Mouse (Mus musculus) limb, embryonic 15.5 days (tissue): ENCODE measurements around the gene Cfap44. TPM values are rescaled to one million over a fixed set of nuclear protein-coding genes. Genes with fewer than 3 reads are reported as not detected.
"Not testable (repeated sequence)": the region's sequence is repeated elsewhere in the genome, so short reads cannot be mapped to it uniquely, and the experiment has no call there.

Experiments used
- ATAC-seq: fragments of 200-750 bp; cut with Nextera tagmentation; 2 replicates; pipeline ENCODE4 v1.8.0; 2017; ENCODE audit warnings: low read depth, moderate TSS enrichment; ENCODE audit not compliant: insufficient number of reproducible peaks, low FRiP score, low TSS enrichment
- H3K27ac ChIP-seq: fragments of 300-500 bp; sonication (generic); 2 replicates; pipeline ENCODE4 v1.5.1; 2015; ENCODE audit warnings: moderate library complexity, mild to moderate bottlenecking, inconsistent platforms
- H3K27me3 ChIP-seq: fragments of 300-500 bp; sonication (generic); 2 replicates; pipeline ENCODE4 v1.6.1; 2015; ENCODE audit warnings: inconsistent platforms
- H3K36me3 ChIP-seq: fragments of 300-500 bp; sonication (generic); 2 replicates; pipeline ENCODE4 v1.6.1; 2015; ENCODE audit warnings: inconsistent platforms
- H3K4me1 ChIP-seq: fragments of 300-500 bp; sonication (generic); 2 replicates; pipeline ENCODE4 v1.6.1; 2015; ENCODE audit warnings: inconsistent platforms
- H3K4me2 ChIP-seq: fragments of 300-500 bp; sonication (generic); 2 replicates; pipeline ENCODE4 v1.6.1; 2015; ENCODE audit warnings: mild to moderate bottlenecking, inconsistent platforms
- H3K4me3 ChIP-seq: fragments of 300-500 bp; sonication (generic); 2 replicates; pipeline ENCODE4 v1.5.1; 2015; ENCODE audit warnings: mild to moderate bottlenecking, inconsistent platforms
- H3K9ac ChIP-seq: fragments of 300-500 bp; sonication (generic); 2 replicates; pipeline ENCODE4 v1.6.1; 2015; ENCODE audit warnings: inconsistent platforms
- H3K9me3 ChIP-seq: fragments of 300-500 bp; sonication (generic); 2 replicates; pipeline ENCODE4 v1.6.1; 2016; ENCODE audit warnings: inconsistent platforms
- WGBS: fragments of 180-500 bp; shearing (Covaris S2); methylation state at CpG from one replicate; pipeline ENCODE4 v1.1.7; 2015; 5-methylcytosine and 5-hydroxymethylcytosine counted together
- polyA plus RNA-seq: library from polyadenylated mRNA; unstranded; fragments of >200 nt; fragmentation: Nextera tagmentation; extraction: Ambion mirVana; gene quantifications from 2 replicates; pipeline ENCODE4 v1.2.1, GENCODE M21; 2015

The Cfap44 gene
- polyA plus RNA-seq, 1 experiment from 2014 or later, result 0.55 TPM

- no peak overlapping the region for H3K27ac ChIP-seq
- no peaks in the 10 kb centered on the region for H3K27me3 ChIP-seq
- H3K36me3 ChIP-seq, result no peaks in the 10 kb centered on the region
- H3K9ac ChIP-seq, result no peak overlapping the region
- no peak overlapping the region for H3K4me3 ChIP-seq
- ATAC-seq, result no peak
- no peaks in the 10 kb centered on the region for H3K4me1 ChIP-seq
- H3K4me2 ChIP-seq, result no peak overlapping the region
- WGBS, result 63% methylated on average over 4 of the region's 4 CpGs
- H3K9me3 ChIP-seq, result no peaks in the 10 kb centered on the region
Measured at GRCm38 (mm10) chr16:44435481-44435880, 40.9 kb downstream of the Cfap44 start.

- not testable (repeated sequence) for H3K9ac ChIP-seq, H3K4me3 ChIP-seq, ATAC-seq, H3K27me3 ChIP-seq, H3K9me3 ChIP-seq, H3K4me2 ChIP-seq, H3K27ac ChIP-seq, H3K36me3 ChIP-seq, H3K4me1 ChIP-seq
- WGBS, result 95% methylated on average over 15 of the region's 15 CpGs
Measured at GRCm38 (mm10) chr16:44441913-44442312, 47.3 kb downstream of the Cfap44 start.

- Histone ChIP-seq H3K4me3 (no peak overlapping the region), H3K4me1 (no peaks in the 10 kb centered on the region), H3K4me2 (no peak overlapping the region), H3K36me3 (no peaks in the 10 kb centered on the region), H3K9me3 (no peaks in the 10 kb centered on the region), H3K9ac (no peak overlapping the region), H3K27me3 (no peaks in the 10 kb centered on the region), H3K27ac (no peak overlapping the region)
- WGBS, result 86% methylated on average over 2 of the region's 2 CpGs
- no peak for ATAC-seq
Measured at GRCm38 (mm10) chr16:44457858-44458257, 63.3 kb downstream of the Cfap44 start.

GRCm38 (mm10) chr16:44458826-44459225, 64.2 kb downstream of the Cfap44 start:
- no peak for ATAC-seq
- H3K4me2 ChIP-seq, result no peak overlapping the region
- no peak overlapping the region for H3K27ac ChIP-seq
- H3K9me3 ChIP-seq, result no peaks in the 10 kb centered on the region
- H3K27me3 ChIP-seq, result no peaks in the 10 kb centered on the region
- no peak overlapping the region for H3K4me3 ChIP-seq
- H3K36me3 ChIP-seq, result no peaks in the 10 kb centered on the region
- H3K9ac ChIP-seq, result no peak overlapping the region
- WGBS, result 90% methylated on average over 2 of the region's 2 CpGs
- H3K4me1 ChIP-seq, result no peaks in the 10 kb centered on the region

GRCm38 (mm10) chr16:44460922-44461321, 66.3 kb downstream of the Cfap44 start:
- no peaks in the 10 kb centered on the region for H3K27me3 ChIP-seq
- no peak for ATAC-seq
- H3K27ac ChIP-seq, result no peak overlapping the region
- no peak overlapping the region for H3K4me3 ChIP-seq
- no peaks in the 10 kb centered on the region for H3K36me3 ChIP-seq
- no peaks in the 10 kb centered on the region for H3K4me1 ChIP-seq
- no peaks in the 10 kb centered on the region for H3K9me3 ChIP-seq
- no peak overlapping the region for H3K4me2 ChIP-seq
- no peak overlapping the region for H3K9ac ChIP-seq
- 77% methylated on average over 5 of the region's 5 CpGs for WGBS

- no peak overlapping the region for H3K4me2 ChIP-seq
- no peaks in the 10 kb centered on the region for H3K9me3 ChIP-seq
- peaks cover 13% of the 10 kb centered on the region; the same call in 1 of the 2 replicates for H3K4me1 ChIP-seq
- no peak overlapping the region for H3K27ac ChIP-seq
- 86% methylated on average over 14 of the region's 14 CpGs for WGBS
- H3K27me3 ChIP-seq, result no peaks in the 10 kb centered on the region
- ATAC-seq, result no peak
- H3K36me3 ChIP-seq, result no peaks in the 10 kb centered on the region
- no peak overlapping the region for H3K4me3 ChIP-seq
- no peak overlapping the region for H3K9ac ChIP-seq
Measured at GRCm38 (mm10) chr16:44475281-44475680, 80.7 kb downstream of the Cfap44 start.

GRCm38 (mm10) chr16:44475682-44476375, 81.2 kb downstream of the Cfap44 start:
- Histone ChIP-seq H3K9me3 (no peaks in the 10 kb centered on the region), H3K27me3 (no peaks in the 10 kb centered on the region), H3K4me1 (peaks cover 16% of the 10 kb centered on the region), H3K4me3 (no peak overlapping the region), H3K36me3 (no peaks in the 10 kb centered on the region), H3K4me2 (no peak overlapping the region), H3K27ac (no peak overlapping the region), H3K9ac (no peak overlapping the region)
- ATAC-seq, result no peak
- WGBS, result 85% methylated on average over 11 of the region's 11 CpGs

GRCm38 (mm10) chr16:44478767-44479166, 84.2 kb downstream of the Cfap44 start:
- Histone ChIP-seq H3K4me1 (peaks cover 27% of the 10 kb centered on the region), H3K4me3 (no peak overlapping the region), H3K9ac (no peak overlapping the region), H3K27ac (0 out of 2 replicates have a peak overlapping the region, but pooled peaks have one; percentile 33), H3K36me3 (peaks cover 10% of the 10 kb centered on the region), H3K27me3 (no peaks in the 10 kb centered on the region), H3K9me3 (no peaks in the 10 kb centered on the region), H3K4me2 (no peak overlapping the region)
- ATAC-seq, result no peak
- WGBS, result 37% methylated on average over 18 of the region's 18 CpGs

GRCm38 (mm10) chr16:44479852-44480251, 85.3 kb downstream of the Cfap44 start:
- Histone ChIP-seq H3K27ac (peak overlapping the region; percentile 38), H3K27me3 (no peaks in the 10 kb centered on the region), H3K9me3 (no peaks in the 10 kb centered on the region), H3K36me3 (peaks cover 16% of the 10 kb centered on the region), H3K4me3 (no peak overlapping the region), H3K4me1 (peaks cover 32% of the 10 kb centered on the region), H3K9ac (no peak overlapping the region), H3K4me2 (no peak overlapping the region)
- ATAC-seq, result no peak
- 81% methylated on average over 14 of the region's 14 CpGs for WGBS

GRCm38 (mm10) chr16:44480616-44481015, 86.0 kb downstream of the Cfap44 start:
- Histone ChIP-seq H3K9me3 (no peaks in the 10 kb centered on the region), H3K9ac (no peak overlapping the region), H3K4me3 (no peak overlapping the region), H3K36me3 (peaks cover 23% of the 10 kb centered on the region), H3K27ac (peak overlapping the region; percentile 77), H3K27me3 (no peaks in the 10 kb centered on the region), H3K4me1 (peaks cover 35% of the 10 kb centered on the region), H3K4me2 (no peak overlapping the region)
- ATAC-seq, result 0 out of 2 replicates have a peak, but pooled peaks have one; percentile 31
- WGBS, result 26% methylated on average over 7 of the region's 7 CpGs

GRCm38 (mm10) chr16:44481599-44482593, 87.3 kb downstream of the Cfap44 start:
- no peak for ATAC-seq
- WGBS, result 49% methylated on average over 28 of the region's 28 CpGs
- H3K9ac ChIP-seq, result no peak overlapping the region

GRCm38 (mm10) chr16:44484079-44484478, 89.5 kb downstream of the Cfap44 start:
- H3K4me2 ChIP-seq, result no peak overlapping the region
- H3K36me3 ChIP-seq, result peaks cover 57% of the 10 kb centered on the region
- no peaks in the 10 kb centered on the region for H3K27me3 ChIP-seq
- H3K9ac ChIP-seq, result no peak overlapping the region
- H3K27ac ChIP-seq, result peak overlapping the region; percentile 76
- H3K9me3 ChIP-seq, result no peaks in the 10 kb centered on the region
- 8% methylated on average over 7 of the region's 7 CpGs for WGBS
- peaks cover 36% of the 10 kb centered on the region for H3K4me1 ChIP-seq
- no peak overlapping the region for H3K4me3 ChIP-seq
- no peak for ATAC-seq

More at GRCm38 (mm10) chr16:44481599-44482593, 87.3 kb downstream of the Cfap44 start:
- H3K4me3 ChIP-seq, result no peak overlapping the region
- no peaks in the 10 kb centered on the region for H3K27me3 ChIP-seq
- peak overlapping the region; percentile 77 for H3K27ac ChIP-seq
- H3K36me3 ChIP-seq, result peaks cover 36% of the 10 kb centered on the region
- no peak overlapping the region for H3K4me2 ChIP-seq
- no peaks in the 10 kb centered on the region for H3K9me3 ChIP-seq
- H3K4me1 ChIP-seq, result peaks cover 39% of the 10 kb centered on the region
